Mouse (Mus musculus): ENCODE data around the gene Ccna2.

- TF ChIP-seq CTCF (IDR thresholded peaks at IDR 0.05) (no peak), EP300 (IDR thresholded peaks at IDR 0.05) (no peak)
Measured at GRCm38 (mm10) chr3:36533201-36533672, 38.7 kb downstream of the Ccna2 start.

All from lung, postnatal 0 days (tissue).